Comparison of ENCODE assay signal across 7 mouse cellular contexts in genomic region chr19:45048644-45049365, GRCm38 (mm10). TPM values are rescaled to one million over a fixed set of nuclear protein-coding genes. Genes with fewer than 3 reads are reported as not detected.
DNase-seq lines count a peak whose midpoint lies in the region; ATAC-seq and TF ChIP-seq lines count a peak whose summit lies in the region.

No protein-coding gene starts in this region.

- H3K36me3 ChIP-seq in embryonic facial prominence, embryonic 15.5 days = peaks cover 25% of the 10 kb centered on the region
- H3K36me3 ChIP-seq in intestine, embryonic 14.5 days (ENCODE audit: control insufficient read depth, insufficient read depth, low read length) = peaks cover 21% of the 10 kb centered on the region
- H3K36me3 ChIP-seq in neural tube, embryonic 14.5 days (ENCODE audit: control insufficient read depth, insufficient read depth, low read length) = peaks cover 20% of the 10 kb centered on the region

- peak overlapping the region; percentile 91 for H3K4me3 ChIP-seq in lung, adult 2 months (replicated peaks; ENCODE audit: extremely low read depth, low read depth, low read length)
- H3K4me3 ChIP-seq in embryonic facial prominence, embryonic 15.5 days (replicated peaks) = peak overlapping the region; percentile 61
- peak overlapping the region; percentile 57 for H3K4me3 ChIP-seq in intestine, embryonic 14.5 days (ENCODE audit: low read depth, low read length)
- H3K4me3 ChIP-seq in neural tube, embryonic 14.5 days (ENCODE audit: low read depth, low read length) = peak overlapping the region; percentile 30

- H3K9me3 ChIP-seq in embryonic facial prominence, embryonic 15.5 days (replicated peaks) = no peaks in the 10 kb centered on the region
- H3K9me3 ChIP-seq in intestine, embryonic 14.5 days (ENCODE audit: control insufficient read depth, low read length) = no peaks in the 10 kb centered on the region
- H3K9me3 ChIP-seq in neural tube, embryonic 14.5 days (ENCODE audit: control insufficient read depth, low read length) = no peaks in the 10 kb centered on the region

- H3K27ac ChIP-seq in embryonic facial prominence, embryonic 15.5 days (replicated peaks) = peak overlapping the region; percentile 97
- H3K27ac ChIP-seq in intestine, embryonic 14.5 days (ENCODE audit: low read depth) = peak overlapping the region; percentile 84
- peak overlapping the region; percentile 64 for H3K27ac ChIP-seq in neural tube, embryonic 14.5 days (ENCODE audit: low read depth, low read length)

- WGBS in lung, adult 2 months = 68% methylated on average over 12 of the region's 12 CpGs
- WGBS in embryonic facial prominence, embryonic 15.5 days = 74% methylated on average over 12 of the region's 12 CpGs
- WGBS in intestine, embryonic 14.5 days = 74% methylated on average over 12 of the region's 12 CpGs
- 78% methylated on average over 12 of the region's 12 CpGs for WGBS in neural tube, embryonic 14.5 days

- DNase-seq in lung, adult 2 months = no peak
- DNase-seq in lung, adult 18-20 months = no peak
- no peak for DNase-seq in intestine, embryonic 14.5 days (ENCODE audit: low spot score)
- DNase-seq in urinary bladder, adult 2 months (ENCODE audit: low spot score) = no peak
- DNase-seq in natural killer cell, adult 2 months (ENCODE audit: low spot score in 2 of 2) = no peak

- H3K9ac ChIP-seq in embryonic facial prominence, embryonic 15.5 days = peak overlapping the region; percentile 29; the same call in 1 of the 2 replicates
- H3K9ac ChIP-seq in intestine, embryonic 14.5 days (ENCODE audit: low read length) = peak overlapping the region; percentile 50
- H3K9ac ChIP-seq in neural tube, embryonic 14.5 days (replicated peaks; ENCODE audit: low read depth, low read length) = peak overlapping the region; percentile 41; the same call in 1 of the 2 replicates

- no peak for TF ChIP-seq CTCF in lung, adult 2 months (IDR thresholded peaks at IDR 0.05; ENCODE audit: insufficient read depth, low read length)

- TF ChIP-seq POLR2A in lung, adult 2 months (IDR thresholded peaks at IDR 0.05; ENCODE audit: borderline replicate concordance, extremely low read depth, low read depth, low read length) = no peak

- H3K4me1 ChIP-seq in lung, adult 2 months (ENCODE audit: control insufficient read depth, insufficient read depth, low read length) = peaks cover 6% of the 10 kb centered on the region; the same call in 1 of the 2 replicates
- H3K4me1 ChIP-seq in embryonic facial prominence, embryonic 15.5 days = peaks cover 31% of the 10 kb centered on the region
- H3K4me1 ChIP-seq in intestine, embryonic 14.5 days (replicated peaks; ENCODE audit: control insufficient read depth, insufficient read depth, low read length) = peaks cover 17% of the 10 kb centered on the region
- H3K4me1 ChIP-seq in neural tube, embryonic 14.5 days (ENCODE audit: control insufficient read depth, insufficient read depth, low read length) = peaks cover 20% of the 10 kb centered on the region

- peak overlapping the region; percentile 91 for H3K4me2 ChIP-seq in embryonic facial prominence, embryonic 15.5 days (replicated peaks)
- peak overlapping the region; percentile 92 for H3K4me2 ChIP-seq in intestine, embryonic 14.5 days (ENCODE audit: low read length)
- peak overlapping the region; percentile 60 for H3K4me2 ChIP-seq in neural tube, embryonic 14.5 days (ENCODE audit: low read depth, low read length)

- ATAC-seq in embryonic facial prominence, embryonic 15.5 days (ENCODE audit: insufficient number of reproducible peaks, low FRiP score, low TSS enrichment, low read depth) = no peak
- no peak for ATAC-seq in intestine, embryonic 14.5 days (replicated peaks; ENCODE audit: low FRiP score, low TSS enrichment, low read depth)
- ATAC-seq in neural tube, embryonic 14.5 days (ENCODE audit: low read depth) = no peak

- H3K27me3 ChIP-seq in embryonic facial prominence, embryonic 15.5 days = peaks cover 12% of the 10 kb centered on the region; the same call in 1 of the 2 replicates
- H3K27me3 ChIP-seq in intestine, embryonic 14.5 days (replicated peaks; ENCODE audit: control insufficient read depth, insufficient read depth, low read length) = peaks cover 23% of the 10 kb centered on the region
- no peaks in the 10 kb centered on the region for H3K27me3 ChIP-seq in neural tube, embryonic 14.5 days (ENCODE audit: control insufficient read depth, insufficient read depth, low read length)

RNA-seq across cellular contexts. Expression of gene Sfxn3, which starts 1.5 kb away (rescaled TPM):
- 61.8 and 84.2 TPM in 2 replicates for polyA plus RNA-seq in lung, adult 2 months (2012; rRNA removed)
- 37.4 and 41.3 TPM in 2 replicates for polyA plus RNA-seq in embryonic facial prominence, embryonic 15.5 days (2015; fragmentation: Nextera tagmentation; extraction: Ambion mirVana)
- 23.4 and 24.5 TPM in 2 replicates for polyA plus RNA-seq in intestine, embryonic 14.5 days (2014; fragmentation: Nextera tagmentation; extraction: Ambion mirVana)
- 73.7 and 79.6 TPM in 2 replicates for polyA plus RNA-seq in neural tube, embryonic 14.5 days (2014; fragmentation: Nextera tagmentation; extraction: Ambion mirVana)
- polyA plus RNA-seq in urinary bladder, adult 2 months (2012; rRNA removed) = 46.3 and 51.2 TPM in 2 replicates

RNA-seq across cellular contexts. Expression of gene Pdzd7, which starts 3.3 kb away (rescaled TPM):
- 0.64 and 1.2 TPM in 2 replicates for polyA plus RNA-seq in lung, adult 2 months (2012; rRNA removed)
- 0.68 and 0.75 TPM in 2 replicates for polyA plus RNA-seq in embryonic facial prominence, embryonic 15.5 days (2015; fragmentation: Nextera tagmentation; extraction: Ambion mirVana)
- 0.42 and 0.55 TPM in 2 replicates for polyA plus RNA-seq in intestine, embryonic 14.5 days (2014; fragmentation: Nextera tagmentation; extraction: Ambion mirVana)
- polyA plus RNA-seq in neural tube, embryonic 14.5 days (2014; fragmentation: Nextera tagmentation; extraction: Ambion mirVana) = 2.3 and 2.5 TPM in 2 replicates
- polyA plus RNA-seq in urinary bladder, adult 2 months (2012; rRNA removed) = 0.99 and 1.1 TPM in 2 replicates

RNA-seq across cellular contexts. Expression of gene Kazald1, which starts 26.2 kb away (rescaled TPM):
- 10.4 and 11.0 TPM in 2 replicates for polyA plus RNA-seq in lung, adult 2 months (2012; rRNA removed)
- 58.2 and 59.1 TPM in 2 replicates for polyA plus RNA-seq in embryonic facial prominence, embryonic 15.5 days (2015; fragmentation: Nextera tagmentation; extraction: Ambion mirVana)
- polyA plus RNA-seq in intestine, embryonic 14.5 days (2014; fragmentation: Nextera tagmentation; extraction: Ambion mirVana) = 0.69 and 1.8 TPM in 2 replicates
- 1.2 and 2.1 TPM in 2 replicates for polyA plus RNA-seq in neural tube, embryonic 14.5 days (2014; fragmentation: Nextera tagmentation; extraction: Ambion mirVana)
- 24.9 and 25.1 TPM in 2 replicates for polyA plus RNA-seq in urinary bladder, adult 2 months (2012; rRNA removed)

RNA-seq across cellular contexts. Expression of gene Lzts2, which starts 34.6 kb away (rescaled TPM):
- 143 TPM in 2 replicates for polyA plus RNA-seq in lung, adult 2 months (2012; rRNA removed)
- 75.8 and 80.5 TPM in 2 replicates for polyA plus RNA-seq in embryonic facial prominence, embryonic 15.5 days (2015; fragmentation: Nextera tagmentation; extraction: Ambion mirVana)
- 50.6 and 52.1 TPM in 2 replicates for polyA plus RNA-seq in intestine, embryonic 14.5 days (2014; fragmentation: Nextera tagmentation; extraction: Ambion mirVana)
- polyA plus RNA-seq in neural tube, embryonic 14.5 days (2014; fragmentation: Nextera tagmentation; extraction: Ambion mirVana) = 16.1 and 20.3 TPM in 2 replicates
- 54.3 and 71.9 TPM in 2 replicates for polyA plus RNA-seq in urinary bladder, adult 2 months (2012; rRNA removed)

RNA-seq across cellular contexts. Expression of gene Mrpl43, which starts 42.6 kb away (rescaled TPM):
- 50.1 and 78.0 TPM in 2 replicates for polyA plus RNA-seq in lung, adult 2 months (2012; rRNA removed)
- 73.1 and 77.3 TPM in 2 replicates for polyA plus RNA-seq in embryonic facial prominence, embryonic 15.5 days (2015; fragmentation: Nextera tagmentation; extraction: Ambion mirVana)
- polyA plus RNA-seq in intestine, embryonic 14.5 days (2014; fragmentation: Nextera tagmentation; extraction: Ambion mirVana) = 65.4 and 70.3 TPM in 2 replicates
- 82.0 and 88.0 TPM in 2 replicates for polyA plus RNA-seq in neural tube, embryonic 14.5 days (2014; fragmentation: Nextera tagmentation; extraction: Ambion mirVana)
- 54.6 and 64.0 TPM in 2 replicates for polyA plus RNA-seq in urinary bladder, adult 2 months (2012; rRNA removed)

Comparison
In these comparisons a context has a peak if more than half of its experiments do, and no peak if none do; other contexts are left out.
1. H3K4me3 ChIP-seq: peak in every context shown above with its lines; median percentile 91 in lung, adult 2 months; 61 in embryonic facial prominence, embryonic 15.5 days; 57 in intestine, embryonic 14.5 days; 30 in neural tube, embryonic 14.5 days.